Mouse (Mus musculus): ENCODE data around the gene Tcaf2. TPM values are rescaled to one million over a fixed set of nuclear protein-coding genes. Genes with fewer than 3 reads are reported as not detected.

Tcaf2 gene
- polyA plus RNA-seq, 1 experiment from 2014 or later = 0.23 TPM

DNA sequence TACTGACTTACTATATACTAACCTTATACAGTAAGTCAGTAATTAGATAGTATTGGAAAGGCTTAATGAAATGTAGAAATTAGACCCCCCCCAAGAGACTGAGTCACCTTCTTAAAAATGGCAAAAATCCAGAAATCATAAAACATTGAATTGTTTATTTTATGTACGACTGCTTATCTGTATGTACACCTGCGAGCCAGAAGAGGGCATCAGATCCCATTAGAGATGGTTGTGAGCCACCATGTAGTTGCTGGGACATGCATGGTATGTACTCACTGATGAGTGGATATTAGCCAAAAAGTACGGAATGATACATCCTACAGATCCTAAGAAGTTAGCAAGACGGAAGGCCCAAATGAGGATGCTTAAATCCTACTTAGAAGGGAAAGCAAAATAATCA is 13.7 kb downstream of the Tcaf2 start:
- Histone ChIP-seq H3K4me2 (no peak overlapping the region), H3K9me3 (replicated peaks) (no peaks in the 10 kb centered on the region), H3K27me3 (no peaks in the 10 kb centered on the region), H3K4me3 (replicated peaks) (no peak overlapping the region), H3K4me1 (replicated peaks) (no peaks in the 10 kb centered on the region), H3K27ac (replicated peaks) (no peak overlapping the region), H3K9ac (no peak overlapping the region), H3K36me3 (replicated peaks) (no peaks in the 10 kb centered on the region)
- ATAC-seq (ENCODE audit: insufficient read depth) = no peak
- 55% methylated on average over 4 of the region's 4 CpGs for WGBS (ENCODE audit: insufficient replicate concordance)

DNA sequence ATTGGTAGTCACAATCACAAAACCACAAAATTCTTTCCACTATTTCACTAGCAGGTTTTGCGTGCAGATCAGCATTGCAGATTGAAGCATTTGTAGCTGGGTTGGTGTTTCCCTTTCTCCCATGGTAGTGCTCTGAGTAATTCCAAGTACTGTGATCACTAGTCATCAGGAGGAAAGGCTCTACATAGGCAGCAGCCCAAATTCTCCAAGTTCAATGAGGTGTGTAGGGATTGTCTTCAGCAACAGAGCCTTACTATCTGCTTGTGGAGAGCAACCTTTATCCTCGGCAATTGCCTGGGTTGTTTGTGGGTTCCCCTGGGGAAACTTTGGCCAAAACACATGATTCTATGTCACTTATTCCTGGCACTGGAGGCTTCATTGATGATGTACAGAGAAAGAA is 28.1 kb downstream of the Tcaf2 start:
- Histone ChIP-seq H3K27ac (replicated peaks) (no peak overlapping the region), H3K9ac (no peak overlapping the region), H3K36me3 (replicated peaks) (no peaks in the 10 kb centered on the region), H3K4me2 (no peak overlapping the region), H3K4me3 (replicated peaks) (no peak overlapping the region), H3K27me3 (no peaks in the 10 kb centered on the region), H3K4me1 (replicated peaks) (no peaks in the 10 kb centered on the region), H3K9me3 (replicated peaks) (no peaks in the 10 kb centered on the region)
- 73% methylated on average over 2 of the region's 2 CpGs for WGBS (ENCODE audit: insufficient replicate concordance)
- no peak for ATAC-seq (ENCODE audit: insufficient read depth)

DNA sequence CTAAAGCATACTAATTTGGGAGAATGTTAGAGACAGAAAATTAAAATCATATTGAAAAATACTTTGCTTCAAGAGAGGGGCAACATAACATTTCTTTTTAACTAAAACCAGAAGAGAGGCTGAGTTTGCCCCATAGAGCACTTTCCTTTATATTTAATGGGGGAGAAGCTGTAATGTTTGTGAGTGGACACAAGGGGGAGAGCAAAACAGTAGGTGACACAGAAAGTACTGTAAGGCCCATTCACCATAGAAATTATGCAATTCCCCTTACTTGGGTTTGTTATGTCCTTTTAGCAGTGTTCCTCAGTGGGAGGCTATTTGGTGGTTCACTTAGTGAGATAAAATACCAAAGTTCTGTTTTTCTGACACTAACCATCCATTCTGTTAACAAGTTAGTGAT is 32.8 kb downstream of the Tcaf2 start:
- no peak overlapping the region for H3K9ac ChIP-seq
- no peak overlapping the region for H3K27ac ChIP-seq (replicated peaks)
- H3K27me3 ChIP-seq = no peaks in the 10 kb centered on the region
- ATAC-seq (ENCODE audit: insufficient read depth) = no peak
- H3K4me3 ChIP-seq (replicated peaks) = no peak overlapping the region
- no peaks in the 10 kb centered on the region for H3K4me1 ChIP-seq (replicated peaks)
- no peaks in the 10 kb centered on the region for H3K9me3 ChIP-seq (replicated peaks)
- H3K36me3 ChIP-seq (replicated peaks) = no peaks in the 10 kb centered on the region
- no peak overlapping the region for H3K4me2 ChIP-seq

GRCm38 (mm10) chr6:42610954-42611522 is 34.0 kb downstream of the Tcaf2 start:
- H3K27me3 ChIP-seq = no peaks in the 10 kb centered on the region
- H3K27ac ChIP-seq (replicated peaks) = no peak overlapping the region
- H3K4me1 ChIP-seq (replicated peaks) = no peaks in the 10 kb centered on the region
- no peaks in the 10 kb centered on the region for H3K9me3 ChIP-seq (replicated peaks)
- H3K36me3 ChIP-seq (replicated peaks) = no peaks in the 10 kb centered on the region
- H3K4me3 ChIP-seq (replicated peaks) = no peak overlapping the region
- no peak overlapping the region for H3K9ac ChIP-seq
- 46% methylated on average over 4 of the region's 4 CpGs for WGBS (ENCODE audit: insufficient replicate concordance)
- no peak for ATAC-seq (ENCODE audit: insufficient read depth)
- H3K4me2 ChIP-seq = no peak overlapping the region

- no peak for ATAC-seq (ENCODE audit: insufficient read depth)
- 61% methylated on average over 4 of the region's 4 CpGs for WGBS (ENCODE audit: insufficient replicate concordance)
- no peaks in the 10 kb centered on the region for H3K27me3 ChIP-seq
These were observed 47.5 kb downstream of the Tcaf2 start, which contains the start of gene Tcaf3 for GRCm38 (mm10) chr6:42597592-42597991. Tcaf3 (minus strand) TSS chr6:42597692.

GRCm38 (mm10) chr6:42593138-42593882 is 51.7 kb downstream of the Tcaf2 start:
- H3K36me3 ChIP-seq (replicated peaks) = no peaks in the 10 kb centered on the region
- no peaks in the 10 kb centered on the region for H3K27me3 ChIP-seq
- H3K9me3 ChIP-seq (replicated peaks) = no peaks in the 10 kb centered on the region
- 59% methylated on average over 17 of the region's 17 CpGs for WGBS (ENCODE audit: insufficient replicate concordance)
- no peak overlapping the region for H3K9ac ChIP-seq
- no peaks in the 10 kb centered on the region for H3K4me1 ChIP-seq (replicated peaks)
- ATAC-seq (ENCODE audit: insufficient read depth) = no peak
- H3K4me2 ChIP-seq = no peak overlapping the region
- no peak overlapping the region for H3K4me3 ChIP-seq (replicated peaks)
- H3K27ac ChIP-seq (replicated peaks) = no peak overlapping the region

More at GRCm38 (mm10) chr6:42597592-42597991, 47.5 kb downstream of the Tcaf2 start, which contains the start of gene Tcaf3:
- H3K4me1 ChIP-seq (replicated peaks) = no peaks in the 10 kb centered on the region
- no peak within 1 kb of the TSS for H3K4me2 ChIP-seq
- no peak within 1 kb of the TSS for H3K4me3 ChIP-seq (replicated peaks)
- no peaks in the 10 kb centered on the region for H3K36me3 ChIP-seq (replicated peaks)
- H3K9me3 ChIP-seq (replicated peaks) = no peaks in the 10 kb centered on the region
- no peak within 1 kb of the TSS for H3K9ac ChIP-seq
- no peak within 1 kb of the TSS for H3K27ac ChIP-seq (replicated peaks)

DNA sequence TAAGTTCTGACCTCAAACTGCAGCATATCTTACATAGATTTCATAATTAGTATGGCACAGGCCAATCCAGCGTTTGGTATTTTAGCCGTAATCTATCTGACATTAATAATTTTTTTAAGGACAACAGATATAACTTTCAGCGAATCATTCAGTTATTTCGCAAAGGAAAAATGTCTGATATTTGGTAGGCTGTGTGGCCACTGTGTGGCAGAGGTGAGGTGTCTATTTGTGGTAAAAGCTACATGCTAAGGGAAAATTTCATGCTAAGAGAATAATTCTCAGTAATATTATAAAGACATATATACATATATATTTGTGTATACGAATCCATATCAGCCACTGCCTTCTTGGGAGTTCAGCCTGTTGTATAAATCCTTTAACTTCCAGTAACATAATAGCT is 58.5 kb downstream of the Tcaf2 start:
- no peaks in the 10 kb centered on the region for H3K36me3 ChIP-seq (replicated peaks)
- 64% methylated on average over 5 of the region's 5 CpGs for WGBS (ENCODE audit: insufficient replicate concordance)
- no peak overlapping the region for H3K27ac ChIP-seq (replicated peaks)
- no peak for ATAC-seq (ENCODE audit: insufficient read depth)
- H3K9me3 ChIP-seq (replicated peaks) = no peaks in the 10 kb centered on the region
- H3K4me3 ChIP-seq (replicated peaks) = no peak overlapping the region
- no peaks in the 10 kb centered on the region for H3K4me1 ChIP-seq (replicated peaks)
- no peaks in the 10 kb centered on the region for H3K27me3 ChIP-seq
- no peak overlapping the region for H3K4me2 ChIP-seq
- no peak overlapping the region for H3K9ac ChIP-seq

- Histone ChIP-seq H3K27me3 (no peaks in the 10 kb centered on the region), H3K4me1 (replicated peaks) (no peaks in the 10 kb centered on the region), H3K9me3 (replicated peaks) (no peaks in the 10 kb centered on the region), H3K9ac (no peak overlapping the region), H3K4me2 (no peak overlapping the region), H3K36me3 (replicated peaks) (no peaks in the 10 kb centered on the region), H3K27ac (replicated peaks) (no peak overlapping the region), H3K4me3 (replicated peaks) (no peak overlapping the region)
- no peak for ATAC-seq (ENCODE audit: insufficient read depth)
- WGBS (ENCODE audit: insufficient replicate concordance) = 1% methylated on average over 7 of the region's 7 CpGs
These were observed 61.6 kb downstream of the Tcaf2 start for GRCm38 (mm10) chr6:42583488-42583872.

- H3K9me3 ChIP-seq (replicated peaks) = no peaks in the 10 kb centered on the region
- no peak overlapping the region for H3K27ac ChIP-seq (replicated peaks)
- no peaks in the 10 kb centered on the region for H3K27me3 ChIP-seq
- no peak overlapping the region for H3K9ac ChIP-seq
- H3K36me3 ChIP-seq (replicated peaks) = no peaks in the 10 kb centered on the region
- no peak overlapping the region for H3K4me2 ChIP-seq
- no peak overlapping the region for H3K4me3 ChIP-seq (replicated peaks)
- no peaks in the 10 kb centered on the region for H3K4me1 ChIP-seq (replicated peaks)
- no peak for ATAC-seq (ENCODE audit: insufficient read depth)
- WGBS (ENCODE audit: insufficient replicate concordance) = 41% methylated on average over 9 of the region's 9 CpGs
These were observed 62.1 kb downstream of the Tcaf2 start for GRCm38 (mm10) chr6:42582741-42583487.

DNA sequence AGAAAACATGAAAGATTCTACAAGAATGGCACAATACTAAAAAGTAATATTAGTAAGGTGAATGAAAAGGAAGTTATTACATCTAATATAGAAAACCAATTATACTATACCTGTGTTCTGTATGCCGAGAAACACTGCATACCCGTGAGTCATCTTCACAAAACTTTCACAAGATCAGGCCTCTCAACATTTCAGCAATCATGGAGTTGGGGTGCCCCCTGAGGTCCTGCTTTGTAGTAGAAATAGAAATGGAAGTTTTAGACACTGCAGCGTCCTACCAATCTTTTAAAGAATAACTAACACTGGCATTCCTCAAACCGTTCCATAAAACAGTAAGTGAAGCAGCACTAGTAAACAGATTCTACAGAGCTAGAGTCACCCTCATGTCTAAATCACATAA is 66.4 kb downstream of the Tcaf2 start:
- WGBS (ENCODE audit: insufficient replicate concordance) = 51% methylated on average over 4 of the region's 4 CpGs
- Histone ChIP-seq H3K27ac (replicated peaks) (no peak overlapping the region), H3K4me1 (replicated peaks) (no peaks in the 10 kb centered on the region), H3K36me3 (replicated peaks) (no peaks in the 10 kb centered on the region), H3K9me3 (replicated peaks) (no peaks in the 10 kb centered on the region), H3K27me3 (no peaks in the 10 kb centered on the region), H3K4me2 (no peak overlapping the region), H3K9ac (no peak overlapping the region), H3K4me3 (replicated peaks) (no peak overlapping the region)
- ATAC-seq (ENCODE audit: insufficient read depth) = no peak

DNA sequence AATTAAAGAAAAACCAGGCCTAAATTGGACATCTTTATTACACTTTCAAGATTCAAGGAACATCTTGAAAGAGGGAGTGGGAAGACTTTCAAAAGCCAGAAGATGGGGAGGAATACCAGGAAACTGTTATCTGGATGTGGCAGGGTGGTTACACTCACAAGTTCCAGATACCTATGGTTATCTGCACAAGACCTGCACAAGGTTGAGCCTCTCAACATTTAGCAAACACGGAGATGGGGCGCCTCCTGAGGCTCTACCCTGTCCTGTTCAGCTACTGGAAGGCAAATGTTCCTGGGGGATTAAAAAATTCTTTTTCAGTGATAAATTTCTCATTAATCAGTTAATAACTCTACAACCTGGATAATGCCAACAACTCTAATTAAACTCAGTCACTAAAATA is 67.6 kb downstream of the Tcaf2 start:
- 0 out of 2 replicates have a peak, but pooled peaks have one; percentile 49 for ATAC-seq (ENCODE audit: insufficient read depth)
- Histone ChIP-seq H3K4me1 (replicated peaks) (no peaks in the 10 kb centered on the region), H3K27ac (replicated peaks) (no peak overlapping the region), H3K4me2 (no peak overlapping the region), H3K27me3 (no peaks in the 10 kb centered on the region), H3K36me3 (replicated peaks) (no peaks in the 10 kb centered on the region), H3K9me3 (replicated peaks) (no peaks in the 10 kb centered on the region), H3K9ac (no peak overlapping the region), H3K4me3 (replicated peaks) (no peak overlapping the region)
- 53% methylated on average over 2 of the region's 2 CpGs for WGBS (ENCODE audit: insufficient replicate concordance)

All from liver, embryonic 15.5 days (tissue).